Mouse (Mus musculus): ENCODE data around the gene Tspo. TPM values are rescaled to one million over a fixed set of nuclear protein-coding genes. Genes with fewer than 3 reads are reported as not detected.

Gene Tspo
- polyA plus RNA-seq, 1 experiment from 2014 or later = 107 TPM

DNA sequence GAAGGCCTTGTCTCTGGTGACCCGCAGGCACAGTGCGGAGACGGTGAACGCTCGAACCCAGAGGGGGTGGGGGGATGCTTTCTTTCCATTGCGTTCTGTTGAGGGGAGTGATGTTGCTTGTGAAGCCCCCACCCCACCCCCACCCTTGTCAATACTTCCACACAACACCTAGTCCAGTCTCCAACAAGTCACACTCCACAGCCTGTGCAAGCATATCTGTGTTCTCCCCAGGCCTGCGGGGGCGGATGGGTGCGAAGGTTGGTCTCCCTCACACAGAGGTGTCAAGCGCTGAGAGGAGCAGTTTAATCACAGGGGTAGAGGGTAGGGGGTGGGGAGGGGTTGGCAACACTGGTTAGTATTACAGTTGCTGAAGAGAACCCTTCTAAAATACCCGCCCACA lies 42.8 kb downstream of the Tspo start:
- ATAC-seq (ENCODE audit: low FRiP score, low TSS enrichment) = no peak
- Histone ChIP-seq H3K27ac (ENCODE audit: low read length) (no peak overlapping the region), H3K36me3 (ENCODE audit: insufficient read depth, low read length) (no peaks in the 10 kb centered on the region), H3K27me3 (ENCODE audit: insufficient read depth, low read length) (no peaks in the 10 kb centered on the region), H3K4me1 (ENCODE audit: insufficient read depth, low read length) (0 out of 2 replicates have a peak, but pooled peaks cover 4% of the 10 kb centered on the region), H3K9ac (replicated peaks; ENCODE audit: low read length) (no peak overlapping the region), H3K4me2 (replicated peaks; ENCODE audit: low read depth, low read length) (no peak overlapping the region), H3K9me3 (ENCODE audit: low read length) (no peaks in the 10 kb centered on the region), H3K4me3 (ENCODE audit: low read length) (no peak overlapping the region)
- 59% methylated on average over 11 of the region's 11 CpGs for WGBS

DNA sequence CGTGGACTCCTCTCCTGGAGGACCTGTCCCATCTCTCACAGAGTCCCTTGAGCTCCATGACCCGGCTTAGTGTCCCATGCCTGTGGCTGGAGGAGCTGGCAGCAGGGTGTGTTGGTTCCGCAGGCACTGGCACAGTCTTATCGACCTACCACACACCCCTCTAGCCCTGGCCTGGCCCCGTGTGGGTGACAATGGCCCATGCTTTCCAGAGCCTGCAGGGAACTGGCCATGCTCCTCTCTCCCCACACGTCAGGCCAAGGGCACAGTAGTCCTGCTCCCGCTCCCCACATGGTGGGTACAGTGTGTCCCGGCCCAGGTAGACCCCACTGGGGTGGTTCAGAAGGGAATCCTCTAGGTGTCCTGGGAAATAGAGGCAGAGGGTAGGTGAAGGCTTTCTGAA lies 43.3 kb downstream of the Tspo start:
- H3K4me3 ChIP-seq (ENCODE audit: low read length) = no peak overlapping the region
- no peak overlapping the region for H3K9ac ChIP-seq (replicated peaks; ENCODE audit: low read length)
- no peaks in the 10 kb centered on the region for H3K9me3 ChIP-seq (ENCODE audit: low read length)
- H3K36me3 ChIP-seq (ENCODE audit: insufficient read depth, low read length) = no peaks in the 10 kb centered on the region
- no peak overlapping the region for H3K4me2 ChIP-seq (replicated peaks; ENCODE audit: low read depth, low read length)
- no peaks in the 10 kb centered on the region for H3K27me3 ChIP-seq (ENCODE audit: insufficient read depth, low read length)
- no peak overlapping the region for H3K27ac ChIP-seq (ENCODE audit: low read length)
- ATAC-seq (ENCODE audit: low FRiP score, low TSS enrichment) = no peak
- 83% methylated on average over 8 of the region's 8 CpGs for WGBS
- 0 out of 2 replicates have a peak, but pooled peaks cover 4% of the 10 kb centered on the region for H3K4me1 ChIP-seq (ENCODE audit: insufficient read depth, low read length)

DNA sequence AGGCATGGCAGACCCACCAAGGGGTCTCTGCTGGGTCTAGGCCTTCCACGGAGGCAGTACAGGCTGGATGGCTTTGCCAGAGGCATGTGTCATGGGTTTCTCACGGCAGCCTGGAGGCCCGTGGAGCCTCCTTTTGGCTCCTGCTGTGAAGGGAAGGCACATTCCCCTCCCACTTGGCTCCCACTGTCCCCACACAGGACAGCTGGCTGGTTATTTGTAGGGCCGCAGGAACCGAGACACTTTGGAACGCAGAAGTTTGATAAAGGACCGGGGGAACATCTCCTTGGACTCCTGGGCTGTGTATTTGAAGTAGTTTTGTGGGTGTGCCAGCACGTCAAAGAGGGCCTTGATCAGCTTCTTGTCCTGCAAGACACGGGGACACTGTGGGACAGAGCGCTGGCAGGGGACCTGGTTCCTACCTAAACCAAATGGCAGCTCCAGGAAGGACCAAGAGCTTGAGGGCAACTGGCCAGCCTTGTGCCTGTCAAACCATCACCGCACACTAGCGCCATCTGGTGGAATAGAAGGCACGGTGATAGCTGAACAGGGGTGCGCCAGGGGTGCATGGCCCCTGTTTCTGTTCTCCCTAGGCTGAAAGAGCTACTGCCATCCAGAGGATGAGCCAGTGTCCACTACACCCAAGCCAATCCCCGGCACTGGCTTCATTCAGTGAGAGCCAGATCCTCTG lies 43.9 kb downstream of the Tspo start:
- Histone ChIP-seq H3K4me2 (replicated peaks; ENCODE audit: low read depth, low read length) (no peak overlapping the region), H3K9me3 (ENCODE audit: low read length) (no peaks in the 10 kb centered on the region), H3K27me3 (ENCODE audit: insufficient read depth, low read length) (no peaks in the 10 kb centered on the region), H3K36me3 (ENCODE audit: insufficient read depth, low read length) (no peaks in the 10 kb centered on the region), H3K9ac (replicated peaks; ENCODE audit: low read length) (no peak overlapping the region), H3K4me3 (ENCODE audit: low read length) (no peak overlapping the region), H3K4me1 (ENCODE audit: insufficient read depth, low read length) (0 out of 2 replicates have a peak, but pooled peaks cover 4% of the 10 kb centered on the region), H3K27ac (ENCODE audit: low read length) (no peak overlapping the region)
- WGBS = 45% methylated on average over 15 of the region's 15 CpGs
- no peak; the same call in 1 of the 2 replicates for ATAC-seq (ENCODE audit: low FRiP score, low TSS enrichment)

DNA sequence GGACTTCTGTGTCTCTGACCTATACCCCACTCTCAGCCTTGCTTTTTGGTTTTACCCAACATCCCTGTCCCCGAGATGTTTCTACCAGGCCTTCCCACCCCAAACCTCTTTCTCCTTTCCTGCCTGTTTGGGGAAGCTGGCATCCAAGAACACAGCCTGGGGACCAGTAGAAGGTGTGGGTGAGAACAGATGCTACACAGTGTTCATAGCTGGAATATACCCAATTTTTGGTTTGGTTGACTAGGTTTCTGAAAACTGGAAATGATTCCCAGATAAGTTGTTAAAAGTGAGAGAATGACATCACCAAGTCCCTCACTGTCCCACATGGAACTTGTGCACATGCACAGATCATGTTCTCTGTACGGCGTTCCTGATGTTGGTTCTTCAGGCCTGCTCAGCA lies 51.9 kb downstream of the Tspo start:
- whole genome bisulfite sequencing = 94% methylated on average over 3 of the region's 3 CpGs
- H3K4me1 ChIP-seq (ENCODE audit: insufficient read depth, low read length) = no peaks in the 10 kb centered on the region
- no peaks in the 10 kb centered on the region for H3K36me3 ChIP-seq (ENCODE audit: insufficient read depth, low read length)
- no peak overlapping the region for H3K9ac ChIP-seq (replicated peaks; ENCODE audit: low read length)
- H3K9me3 ChIP-seq (ENCODE audit: low read length) = no peaks in the 10 kb centered on the region
- ATAC-seq (ENCODE audit: low FRiP score, low TSS enrichment) = no peak
- H3K27ac ChIP-seq (ENCODE audit: low read length) = no peak overlapping the region
- no peak overlapping the region for H3K4me3 ChIP-seq (ENCODE audit: low read length)
- H3K27me3 ChIP-seq (ENCODE audit: insufficient read depth, low read length) = no peaks in the 10 kb centered on the region
- no peak overlapping the region for H3K4me2 ChIP-seq (replicated peaks; ENCODE audit: low read depth, low read length)

Small RNA genes within 50 kb of the gene (microRNA-seq; reads per million reads assigned to microRNA genes)
- gene Gm24575 = not detected

Other genes with a start within 250 kb of the Tspo start
- gene Arfgap3, start 213.3 kb upstream of the Tspo start, polyA plus RNA-seq (2015; fragmentation: Nextera tagmentation; extraction: Ambion mirVana) = 39.2 and 41.1 TPM in 2 replicates
- gene Pacsin2, start 99.0 kb upstream of the Tspo start, polyA plus RNA-seq (2015; fragmentation: Nextera tagmentation; extraction: Ambion mirVana) = 85.4 and 92.0 TPM in 2 replicates
- gene Ttll1, start 52.7 kb upstream of the Tspo start, polyA plus RNA-seq (2015; fragmentation: Nextera tagmentation; extraction: Ambion mirVana) = 27.3 and 28.2 TPM in 2 replicates
- gene Bik, start 36.7 kb upstream of the Tspo start, polyA plus RNA-seq (2015; fragmentation: Nextera tagmentation; extraction: Ambion mirVana) = 11.7 and 11.9 TPM in 2 replicates
- gene Mcat, start 195 bp downstream of the Tspo start, polyA plus RNA-seq (2015; fragmentation: Nextera tagmentation; extraction: Ambion mirVana) = 38.6 and 39.0 TPM in 2 replicates
- gene Ttll12, start 31.6 kb downstream of the Tspo start, polyA plus RNA-seq (2015; fragmentation: Nextera tagmentation; extraction: Ambion mirVana) = 38.9 and 40.8 TPM in 2 replicates
- 4.8 and 4.9 TPM in 2 replicates for gene Scube1, start 161.4 kb downstream of the Tspo start, polyA plus RNA-seq (2015; fragmentation: Nextera tagmentation; extraction: Ambion mirVana)
- gene Mpped1, start 215.9 kb downstream of the Tspo start, polyA plus RNA-seq (2015; fragmentation: Nextera tagmentation; extraction: Ambion mirVana) = 0.39 and 0.42 TPM in 2 replicates

Measured in kidney, embryonic 16.5 days (tissue).